Mouse (Mus musculus) stomach, embryonic 16.5 days (tissue): ENCODE measurements around the gene Gm26566. TPM values are rescaled to one million over a fixed set of nuclear protein-coding genes. Genes with fewer than 3 reads are reported as not detected.

Source experiments
- ATAC-seq: fragments of 200-750 bp; cut with Nextera tagmentation; 2 replicates; pipeline ENCODE4 v1.8.0; 2017; ENCODE audit warnings: moderate number of reproducible peaks, moderate TSS enrichment; ENCODE audit not compliant: insufficient read depth, low FRiP score
- H3K27ac ChIP-seq: fragments of 300-500 bp; sonication (generic); 2 replicates; pipeline ENCODE4 v1.5.1; 2014; ENCODE audit warnings: low read length
- H3K27me3 ChIP-seq: fragments of 300-500 bp; sonication (generic); 2 replicates; pipeline ENCODE4 v1.6.1; 2014; ENCODE audit warnings: low read length, control low read depth, mixed read lengths; ENCODE audit not compliant: control insufficient read depth, insufficient read depth
- H3K36me3 ChIP-seq: fragments of 300-500 bp; sonication (generic); 2 replicates; pipeline ENCODE4 v1.6.1; 2014; ENCODE audit warnings: low read length; ENCODE audit not compliant: control insufficient read depth, insufficient read depth
- H3K4me1 ChIP-seq: fragments of 300-500 bp; sonication (generic); 2 replicates; pipeline ENCODE4 v1.6.1; 2014; ENCODE audit warnings: low read length, control low read depth, mixed read lengths; ENCODE audit not compliant: control insufficient read depth, insufficient read depth
- H3K4me2 ChIP-seq: fragments of 300-500 bp; sonication (generic); 2 replicates; pipeline ENCODE4 v1.6.1; 2014; ENCODE audit warnings: low read depth, low read length, mixed read lengths
- H3K4me3 ChIP-seq: fragments of 300-500 bp; sonication (generic); replicated peaks from 2 replicates; pipeline ENCODE4 v1.5.1; 2014; ENCODE audit warnings: mild to moderate bottlenecking, low read length
- H3K9ac ChIP-seq: fragments of 300-500 bp; sonication (generic); 2 replicates; pipeline ENCODE4 v1.6.1; 2014; ENCODE audit warnings: low read length
- H3K9me3 ChIP-seq: fragments of 300-500 bp; sonication (generic); replicated peaks from 2 replicates; pipeline ENCODE4 v1.6.1; 2016; ENCODE audit warnings: low read length, control low read depth; ENCODE audit not compliant: control insufficient read depth
- WGBS: fragments of 180-500 bp; shearing (Covaris S2); extraction: QIAGEN DNeasy Blood & Tissue Kit; methylation state at CpG from one replicate; pipeline ENCODE4 v1.1.7; 2014; 5-methylcytosine and 5-hydroxymethylcytosine counted together
- polyA plus RNA-seq: library from polyadenylated mRNA; unstranded; fragments of >200 nt; fragmentation: Nextera tagmentation; extraction: Ambion mirVana; gene quantifications from 2 replicates; pipeline ENCODE4 v1.2.1, GENCODE M21; 2015

The Gm26566 gene
- 0.36 and 0.51 TPM in 2 replicates for polyA plus RNA-seq

GRCm38 (mm10) chr4:88721791-88722721 is at the start of gene Gm26566, which contains the start of gene Klhl9:
Gm26566 (plus strand) TSS chr4:88721805.
Klhl9 (minus strand) TSS chr4:88722465.
- Histone ChIP-seq H3K27ac (peak within 1 kb of the TSS; percentile 99), H3K4me3 (peak within 1 kb of the TSS; percentile 98), H3K4me2 (peak within 1 kb of the TSS; percentile 69), H3K36me3 (no peaks in the 10 kb centered on the region), H3K9me3 (no peaks in the 10 kb centered on the region), H3K4me1 (peaks cover 21% of the 10 kb centered on the region), H3K9ac (peak within 1 kb of the TSS; percentile 97), H3K27me3 (no peaks in the 10 kb centered on the region)
- ATAC-seq, result peak; percentile 98
- under 1% methylated on average over 82 of the region's 82 CpGs for WGBS

GRCm38 (mm10) chr4:88676824-88677223 is 44.8 kb upstream of the Gm26566 start, which contains the start of gene Ifna16:
Ifna16 (minus strand) TSS chr4:88676924.
- H3K9me3 ChIP-seq, result no peaks in the 10 kb centered on the region
- no peak within 1 kb of the TSS for H3K4me3 ChIP-seq
- H3K36me3 ChIP-seq, result no peaks in the 10 kb centered on the region
- no peak within 1 kb of the TSS for H3K4me2 ChIP-seq
- no peaks in the 10 kb centered on the region for H3K27me3 ChIP-seq
- H3K9ac ChIP-seq, result no peak within 1 kb of the TSS
- no peak within 1 kb of the TSS for H3K27ac ChIP-seq
- ATAC-seq, result no peak
- 76% methylated on average over 1 of the region's 1 CpGs for WGBS
- no peaks in the 10 kb centered on the region for H3K4me1 ChIP-seq

GRCm38 (mm10) chr4:88680362-88680761 is 41.2 kb upstream of the Gm26566 start:
- no peak overlapping the region for H3K4me3 ChIP-seq
- no peak overlapping the region for H3K9ac ChIP-seq
- H3K27ac ChIP-seq, result no peak overlapping the region
- H3K36me3 ChIP-seq, result no peaks in the 10 kb centered on the region
- WGBS, result 43% methylated on average over 8 of the region's 8 CpGs
- ATAC-seq, result no peak
- no peaks in the 10 kb centered on the region for H3K4me1 ChIP-seq
- H3K4me2 ChIP-seq, result no peak overlapping the region
- no peaks in the 10 kb centered on the region for H3K27me3 ChIP-seq
- H3K9me3 ChIP-seq, result no peaks in the 10 kb centered on the region

GRCm38 (mm10) chr4:88681353-88681752 is 40.3 kb upstream of the Gm26566 start:
- Histone ChIP-seq H3K36me3 (no peaks in the 10 kb centered on the region), H3K9ac (no peak overlapping the region), H3K4me1 (no peaks in the 10 kb centered on the region), H3K27me3 (no peaks in the 10 kb centered on the region), H3K9me3 (no peaks in the 10 kb centered on the region), H3K4me2 (no peak overlapping the region), H3K4me3 (no peak overlapping the region), H3K27ac (no peak overlapping the region)
- 40% methylated on average over 3 of the region's 3 CpGs for WGBS
- no peak for ATAC-seq

GRCm38 (mm10) chr4:88683812-88684211 is 37.8 kb upstream of the Gm26566 start, which contains the start of gene Ifna2:
Ifna2 (minus strand) TSS chr4:88683912.
- no peak for ATAC-seq
- Histone ChIP-seq H3K27me3 (no peaks in the 10 kb centered on the region), H3K4me2 (no peak within 1 kb of the TSS), H3K4me1 (no peaks in the 10 kb centered on the region), H3K4me3 (no peak within 1 kb of the TSS), H3K9me3 (no peaks in the 10 kb centered on the region), H3K27ac (no peak within 1 kb of the TSS), H3K36me3 (no peaks in the 10 kb centered on the region), H3K9ac (no peak within 1 kb of the TSS)
- WGBS, result 70% methylated on average over 1 of the region's 1 CpGs

GRCm38 (mm10) chr4:88691259-88691658 is 30.3 kb upstream of the Gm26566 start, which contains the start of gene Ifnab:
Ifnab (minus strand) TSS chr4:88691359.
- Histone ChIP-seq H3K4me1 (no peaks in the 10 kb centered on the region), H3K9ac (no peak within 1 kb of the TSS), H3K27ac (no peak within 1 kb of the TSS), H3K36me3 (no peaks in the 10 kb centered on the region), H3K9me3 (no peaks in the 10 kb centered on the region), H3K4me3 (no peak within 1 kb of the TSS), H3K4me2 (no peak within 1 kb of the TSS), H3K27me3 (no peaks in the 10 kb centered on the region)
- 52% methylated on average over 2 of the region's 2 CpGs for WGBS
- no peak for ATAC-seq

GRCm38 (mm10) chr4:88692537-88692936 is 29.1 kb upstream of the Gm26566 start:
- WGBS, result 72% methylated on average over 1 of the region's 1 CpGs
- no peak overlapping the region for H3K4me2 ChIP-seq
- no peaks in the 10 kb centered on the region for H3K4me1 ChIP-seq
- no peaks in the 10 kb centered on the region for H3K36me3 ChIP-seq
- H3K9me3 ChIP-seq, result no peaks in the 10 kb centered on the region
- no peak for ATAC-seq
- H3K27me3 ChIP-seq, result no peaks in the 10 kb centered on the region
- no peak overlapping the region for H3K27ac ChIP-seq
- H3K9ac ChIP-seq, result no peak overlapping the region
- no peak overlapping the region for H3K4me3 ChIP-seq

GRCm38 (mm10) chr4:88693392-88693791 is 28.2 kb upstream of the Gm26566 start:
- no peak overlapping the region for H3K4me3 ChIP-seq
- H3K36me3 ChIP-seq, result no peaks in the 10 kb centered on the region

GRCm38 (mm10) chr4:88696237-88696884 is 25.2 kb upstream of the Gm26566 start:
- Histone ChIP-seq H3K27me3 (no peaks in the 10 kb centered on the region), H3K9ac (no peak overlapping the region)

More at GRCm38 (mm10) chr4:88693392-88693791, 28.2 kb upstream of the Gm26566 start:
- H3K9ac ChIP-seq, result no peak overlapping the region
- H3K27me3 ChIP-seq, result no peaks in the 10 kb centered on the region
- H3K27ac ChIP-seq, result no peak overlapping the region
- no peak overlapping the region for H3K4me2 ChIP-seq
- no peak for ATAC-seq
- H3K9me3 ChIP-seq, result no peaks in the 10 kb centered on the region
- H3K4me1 ChIP-seq, result no peaks in the 10 kb centered on the region
- 87% methylated on average over 2 of the region's 2 CpGs for WGBS

More at GRCm38 (mm10) chr4:88696237-88696884, 25.2 kb upstream of the Gm26566 start:
- WGBS, result 17% methylated on average over 3 of the region's 3 CpGs
- Histone ChIP-seq H3K27ac (no peak overlapping the region), H3K4me3 (no peak overlapping the region), H3K9me3 (no peaks in the 10 kb centered on the region), H3K4me1 (no peaks in the 10 kb centered on the region), H3K4me2 (no peak overlapping the region), H3K36me3 (no peaks in the 10 kb centered on the region)
- ATAC-seq, result peak; percentile 80
